In genomic region chr4:149918455-149919070, GRCm38 (mm10) we compare ENCODE assay signal across 12 mouse cellular contexts. TPM values are rescaled to one million over a fixed set of nuclear protein-coding genes. Genes with fewer than 3 reads are reported as not detected.
DNase-seq lines count a peak whose midpoint lies in the region; ATAC-seq lines count a peak whose summit lies in the region.
"Had no signal": no experiment of that assay in that cellular context is flagged by ENCODE, and none has a peak within 500 bp of the region (broad histone marks: within the 10 kb centered on the region; RNA-seq: fewer than 3 reads in every experiment).

No protein-coding gene starts in this region.

- H3K27ac ChIP-seq in kidney, embryonic 14.5 days (ENCODE audit: low read depth, low read length) = peak overlapping the region; percentile 30; the same call in 1 of the 2 replicates
- H3K27ac ChIP-seq in heart, embryonic 11.5 days (ENCODE audit: low read depth, low read length) = no peak overlapping the region
- H3K27ac ChIP-seq in forebrain, embryonic 14.5 days (ENCODE audit: low read depth, low read length) = no peak overlapping the region

- WGBS in kidney, embryonic 14.5 days = 62% methylated on average over 15 of the region's 15 CpGs
- WGBS in heart, embryonic 11.5 days (ENCODE audit: insufficient replicate concordance) = 84% methylated on average over 15 of the region's 15 CpGs
- WGBS in forebrain, embryonic 14.5 days = 86% methylated on average over 15 of the region's 15 CpGs

- no peak overlapping the region for H3K4me2 ChIP-seq in kidney, embryonic 14.5 days (replicated peaks; ENCODE audit: low read depth, low read length)
- no peak overlapping the region for H3K4me2 ChIP-seq in heart, embryonic 11.5 days
- H3K4me2 ChIP-seq in forebrain, embryonic 14.5 days (ENCODE audit: low read length) = no peak overlapping the region

- H3K9ac ChIP-seq in kidney, embryonic 14.5 days (ENCODE audit: low read depth, low read length) = no peak overlapping the region
- no peak overlapping the region for H3K9ac ChIP-seq in heart, embryonic 11.5 days (ENCODE audit: low read depth, low read length)
- H3K9ac ChIP-seq in forebrain, embryonic 14.5 days (ENCODE audit: low read length) = no peak overlapping the region

- no peaks in the 10 kb centered on the region for H3K27me3 ChIP-seq in kidney, embryonic 14.5 days (ENCODE audit: control insufficient read depth, insufficient read depth, low read length)
- H3K27me3 ChIP-seq in heart, embryonic 11.5 days (ENCODE audit: control insufficient read depth, insufficient read depth, low read length) = no peaks in the 10 kb centered on the region
- H3K27me3 ChIP-seq in forebrain, embryonic 14.5 days (replicated peaks; ENCODE audit: control insufficient read depth, insufficient read depth, low read length) = no peaks in the 10 kb centered on the region
- H3K27me3 ChIP-seq: Patski had no signal

- peaks cover 3% of the 10 kb centered on the region; the same call in 1 of the 2 replicates for H3K9me3 ChIP-seq in kidney, embryonic 14.5 days (ENCODE audit: control insufficient read depth, low read length)
- H3K9me3 ChIP-seq in heart, embryonic 11.5 days (replicated peaks; ENCODE audit: control insufficient read depth, low read length) = no peaks in the 10 kb centered on the region
- no peaks in the 10 kb centered on the region for H3K9me3 ChIP-seq in forebrain, embryonic 14.5 days (replicated peaks; ENCODE audit: control insufficient read depth, low read length)

- no peak overlapping the region for H3K4me3 ChIP-seq in kidney, embryonic 14.5 days (ENCODE audit: low read length)
- H3K4me3 ChIP-seq in heart, embryonic 11.5 days (ENCODE audit: low read depth, low read length) = no peak overlapping the region
- H3K4me3 ChIP-seq in forebrain, embryonic 14.5 days (ENCODE audit: low read depth, low read length) = no peak overlapping the region

- H3K4me1 ChIP-seq in kidney, embryonic 14.5 days (ENCODE audit: control insufficient read depth, insufficient read depth, low read length) = peaks cover 77% of the 10 kb centered on the region
- H3K4me1 ChIP-seq in heart, embryonic 11.5 days (ENCODE audit: control insufficient read depth, insufficient read depth, low read length) = peaks cover 43% of the 10 kb centered on the region
- H3K4me1 ChIP-seq in forebrain, embryonic 14.5 days (ENCODE audit: control insufficient read depth, insufficient read depth, low read length) = 0 out of 2 replicates have a peak, but pooled peaks cover 4% of the 10 kb centered on the region

- no peaks in the 10 kb centered on the region for H3K36me3 ChIP-seq in kidney, embryonic 14.5 days (ENCODE audit: control insufficient read depth, insufficient read depth, low read length)
- H3K36me3 ChIP-seq in heart, embryonic 11.5 days (ENCODE audit: control insufficient read depth, insufficient read depth, low read length) = no peaks in the 10 kb centered on the region
- no peaks in the 10 kb centered on the region for H3K36me3 ChIP-seq in forebrain, embryonic 14.5 days (ENCODE audit: control insufficient read depth, insufficient read depth, low read length)

- DNase-seq in cerebellum, postnatal 10 days = peak; percentile 58 to 59
- DNase-seq in cerebellum, adult 9-11 months = no peak
- DNase-seq in kidney, postnatal 10 days = no peak
- peak; percentile 44 to 61 for DNase-seq in left cerebral cortex, adult 18-20 months (ENCODE audit: low spot score in 2 of 2)
- DNase-seq in right cerebral cortex, postnatal 36 days (ENCODE audit: low spot score in 2 of 2) = peak; percentile 35 to 63
- DNase-seq in forebrain, embryonic 14.5 days (ENCODE audit: low spot score) = no peak
- DNase-seq: kidney, adult 8-10 months; lung, adult 2 months had no signal

- ATAC-seq in kidney, embryonic 14.5 days (ENCODE audit: low FRiP score, low TSS enrichment) = no peak; the same call in 1 of the 2 replicates
- no peak for ATAC-seq in heart, embryonic 11.5 days (replicated peaks; ENCODE audit: insufficient number of reproducible peaks, low FRiP score, low TSS enrichment)
- no peak for ATAC-seq in forebrain, embryonic 14.5 days
- ATAC-seq: Patski had no signal

RNA-seq across cellular contexts. Expression of gene Spsb1, which starts 36.3 kb away (rescaled TPM):
- polyA plus RNA-seq in kidney, embryonic 14.5 days (2014; fragmentation: Nextera tagmentation; extraction: Ambion mirVana) = 8.0 and 9.6 TPM in 2 replicates
- total RNA-seq in left cerebral cortex, adult 18-20 months (2021) = 10 to 100 TPM; 11.1 to 13.8 TPM
- polyA plus RNA-seq in heart, embryonic 11.5 days (2014; fragmentation: Nextera tagmentation; extraction: Ambion mirVana) = 4.7 and 5.6 TPM in 2 replicates
- polyA plus RNA-seq in forebrain, embryonic 14.5 days (2014; fragmentation: Nextera tagmentation; extraction: Ambion mirVana) = 4.8 and 6.2 TPM in 2 replicates
- total RNA-seq: monocyte, adult 5-6 weeks had no signal

Comparison
In these comparisons a context has a peak if more than half of its experiments do, and no peak if none do; other contexts are left out.
1. DNase-seq: peak in cerebellum, postnatal 10 days (2 of 2), left cerebral cortex, adult 18-20 months (2 of 2) and right cerebral cortex, postnatal 36 days (2 of 2); none in cerebellum, adult 9-11 months (single experiment), kidney, postnatal 10 days (single experiment) and forebrain, embryonic 14.5 days (single experiment).